Mouse (Mus musculus): ENCODE data around the gene Btn1a1. TPM values are rescaled to one million over a fixed set of nuclear protein-coding genes. Genes with fewer than 3 reads are reported as not detected.
A peak's percentile ranks its signal among the peaks of the same experiment; 100 is the strongest.

Gene Btn1a1
- polyA plus RNA-seq, 1 experiment from 2014 or later = 0.11 TPM

- H3K4me3 ChIP-seq (ENCODE audit: low read depth, low read length) = no peak overlapping the region
- H3K9me3 ChIP-seq (ENCODE audit: control insufficient read depth, low read length) = no peaks in the 10 kb centered on the region
- H3K27ac ChIP-seq (ENCODE audit: low read depth) = no peak overlapping the region
- H3K4me1 ChIP-seq (replicated peaks; ENCODE audit: control insufficient read depth, insufficient read depth, low read length) = peaks cover 17% of the 10 kb centered on the region
- DNase-seq (ENCODE audit: low spot score) (no peak), ATAC-seq (replicated peaks; ENCODE audit: low FRiP score, low TSS enrichment, low read depth) (no peak)
- H3K27me3 ChIP-seq (replicated peaks; ENCODE audit: control insufficient read depth, insufficient read depth, low read length) = no peaks in the 10 kb centered on the region
- H3K36me3 ChIP-seq (ENCODE audit: control insufficient read depth, insufficient read depth, low read length) = no peaks in the 10 kb centered on the region
- 63% methylated on average over 10 of the region's 10 CpGs for whole genome bisulfite sequencing
- no peak overlapping the region for H3K9ac ChIP-seq (ENCODE audit: low read length)
- no peak overlapping the region for H3K4me2 ChIP-seq (ENCODE audit: low read length)
These were observed 25.8 kb downstream of the Btn1a1 start for GRCm38 (mm10) chr13:23439901-23440300.

GRCm38 (mm10) chr13:23438521-23438920, 27.2 kb downstream of the Btn1a1 start:
- ATAC-seq (replicated peaks; ENCODE audit: low FRiP score, low TSS enrichment, low read depth) = no peak
- Histone ChIP-seq H3K4me1 (replicated peaks; ENCODE audit: control insufficient read depth, insufficient read depth, low read length) (peaks cover 15% of the 10 kb centered on the region; the same call in 1 of the 2 replicates), H3K9ac (ENCODE audit: low read length) (peak overlapping the region; percentile 40), H3K4me3 (ENCODE audit: low read depth, low read length) (peak overlapping the region; percentile 70), H3K4me2 (ENCODE audit: low read length) (peak overlapping the region; percentile 68), H3K36me3 (ENCODE audit: control insufficient read depth, insufficient read depth, low read length) (no peaks in the 10 kb centered on the region), H3K27ac (ENCODE audit: low read depth) (no peak overlapping the region), H3K9me3 (ENCODE audit: control insufficient read depth, low read length) (no peaks in the 10 kb centered on the region), H3K27me3 (replicated peaks; ENCODE audit: control insufficient read depth, insufficient read depth, low read length) (no peaks in the 10 kb centered on the region)
- 0% methylated on average over 7 of the region's 7 CpGs for WGBS
- DNase-seq (ENCODE audit: low spot score) = peak; percentile 85

GRCm38 (mm10) chr13:23437908-23438307, 27.8 kb downstream of the Btn1a1 start:
- peak overlapping the region; percentile 68 for H3K4me2 ChIP-seq (ENCODE audit: low read length)
- DNase-seq (ENCODE audit: low spot score) (peak; percentile 96), ATAC-seq (replicated peaks; ENCODE audit: low FRiP score, low TSS enrichment, low read depth) (peak; percentile 86)
- H3K27me3 ChIP-seq (replicated peaks; ENCODE audit: control insufficient read depth, insufficient read depth, low read length) = no peaks in the 10 kb centered on the region
- H3K27ac ChIP-seq (ENCODE audit: low read depth) = peak overlapping the region; percentile 76; the same call in 1 of the 2 replicates
- no peaks in the 10 kb centered on the region for H3K36me3 ChIP-seq (ENCODE audit: control insufficient read depth, insufficient read depth, low read length)
- peak overlapping the region; percentile 70 for H3K4me3 ChIP-seq (ENCODE audit: low read depth, low read length)
- H3K4me1 ChIP-seq (replicated peaks; ENCODE audit: control insufficient read depth, insufficient read depth, low read length) = peaks cover 15% of the 10 kb centered on the region; the same call in 1 of the 2 replicates
- under 1% methylated on average over 17 of the region's 17 CpGs for whole genome bisulfite sequencing
- H3K9me3 ChIP-seq (ENCODE audit: control insufficient read depth, low read length) = no peaks in the 10 kb centered on the region
- peak overlapping the region; percentile 58 for H3K9ac ChIP-seq (ENCODE audit: low read length)

DNA sequence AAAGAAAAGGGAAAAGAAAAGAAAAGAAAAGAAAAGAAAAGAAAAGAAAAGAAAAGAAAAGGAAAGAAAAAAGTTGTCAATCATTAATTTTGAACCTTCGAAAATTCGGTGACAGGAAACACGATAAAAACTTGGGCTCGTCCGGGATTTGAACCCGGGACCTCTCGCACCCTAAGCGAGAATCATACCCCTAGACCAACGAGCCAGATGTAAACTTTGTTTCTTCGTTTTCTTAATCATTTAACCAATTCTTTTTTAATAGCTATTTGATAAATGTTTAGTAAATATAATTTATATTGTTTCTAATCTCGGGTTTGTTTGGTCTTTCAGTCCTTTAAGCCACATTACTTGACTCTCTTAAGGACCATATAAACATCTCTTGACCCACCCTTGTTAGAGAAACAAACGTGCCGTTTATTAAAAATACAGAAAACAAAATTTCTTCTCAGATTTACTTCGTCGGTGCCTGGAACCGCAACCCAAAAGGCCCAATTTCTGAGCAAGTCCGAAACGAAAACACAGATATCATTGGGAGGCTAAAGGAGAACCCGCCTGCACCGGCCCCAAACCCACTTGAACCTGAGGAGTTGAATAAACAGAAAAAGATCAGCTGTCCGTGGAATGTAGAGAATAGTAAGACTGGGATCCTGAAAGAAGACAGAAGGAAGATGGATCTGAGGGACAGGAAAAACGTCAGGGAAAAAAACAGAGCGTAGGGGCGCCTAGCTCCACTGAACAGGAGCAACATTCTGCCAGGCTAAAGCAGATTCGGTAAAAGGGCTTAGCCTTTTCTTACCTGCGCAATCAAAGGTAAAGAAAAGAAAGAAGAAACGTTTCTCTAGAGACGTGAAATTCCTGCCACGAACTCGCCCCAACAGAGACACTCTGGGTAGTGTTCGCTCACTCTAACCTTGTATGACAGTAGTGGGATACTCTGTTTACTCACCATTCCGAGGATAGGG, 28.6 kb downstream of the Btn1a1 start:
- ATAC-seq (replicated peaks; ENCODE audit: low FRiP score, low TSS enrichment, low read depth) (no peak), DNase-seq (ENCODE audit: low spot score) (peak; percentile 86)
- H3K27me3 ChIP-seq (replicated peaks; ENCODE audit: control insufficient read depth, insufficient read depth, low read length) = no peaks in the 10 kb centered on the region
- H3K9ac ChIP-seq (ENCODE audit: low read length) = peak overlapping the region; percentile 58
- no peaks in the 10 kb centered on the region for H3K9me3 ChIP-seq (ENCODE audit: control insufficient read depth, low read length)
- H3K4me2 ChIP-seq (ENCODE audit: low read length) = peak overlapping the region; percentile 68
- H3K4me1 ChIP-seq (replicated peaks; ENCODE audit: control insufficient read depth, insufficient read depth, low read length) = peaks cover 15% of the 10 kb centered on the region; the same call in 1 of the 2 replicates
- peak overlapping the region; percentile 70 for H3K4me3 ChIP-seq (ENCODE audit: low read depth, low read length)
- under 1% methylated on average over 32 of the region's 32 CpGs for WGBS
- no peaks in the 10 kb centered on the region for H3K36me3 ChIP-seq (ENCODE audit: control insufficient read depth, insufficient read depth, low read length)
- peak overlapping the region; percentile 76 for H3K27ac ChIP-seq (ENCODE audit: low read depth)

- no peaks in the 10 kb centered on the region for H3K36me3 ChIP-seq (ENCODE audit: control insufficient read depth, insufficient read depth, low read length)
- peaks cover 15% of the 10 kb centered on the region; the same call in 1 of the 2 replicates for H3K4me1 ChIP-seq (replicated peaks; ENCODE audit: control insufficient read depth, insufficient read depth, low read length)
- WGBS = 1% methylated on average over 11 of the region's 11 CpGs
- H3K27me3 ChIP-seq (replicated peaks; ENCODE audit: control insufficient read depth, insufficient read depth, low read length) = no peaks in the 10 kb centered on the region
- DNase-seq (ENCODE audit: low spot score) = peak; percentile 81
- H3K4me2 ChIP-seq (ENCODE audit: low read length) = peak overlapping the region; percentile 65
- no peak for ATAC-seq (replicated peaks; ENCODE audit: low FRiP score, low TSS enrichment, low read depth)
- peak overlapping the region; percentile 70 for H3K4me3 ChIP-seq (ENCODE audit: low read depth, low read length)
- H3K9ac ChIP-seq (ENCODE audit: low read length) = no peak overlapping the region
- no peak overlapping the region for H3K27ac ChIP-seq (ENCODE audit: low read depth)
- no peaks in the 10 kb centered on the region for H3K9me3 ChIP-seq (ENCODE audit: control insufficient read depth, low read length)
These were observed 29.5 kb downstream of the Btn1a1 start for GRCm38 (mm10) chr13:23436231-23436661.

DNA sequence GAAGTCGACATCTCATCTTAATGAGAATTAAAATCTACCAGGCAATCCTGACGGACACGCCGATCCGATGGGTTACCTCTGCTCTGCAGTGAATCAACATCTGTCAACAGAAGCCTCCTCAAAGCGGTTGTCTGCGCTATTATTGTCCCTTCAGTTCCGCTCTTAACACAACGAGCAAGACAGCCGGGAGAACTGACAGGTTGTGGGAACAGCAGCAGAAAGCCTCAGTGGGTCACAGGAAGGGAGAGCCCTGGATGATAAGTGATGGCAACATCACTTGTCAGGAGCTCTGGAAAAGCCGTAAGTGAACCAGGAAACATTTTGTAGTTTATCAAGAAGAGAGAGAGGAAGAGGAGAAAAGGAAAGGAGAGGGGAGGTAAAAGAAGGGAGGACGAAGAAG, 30.0 kb downstream of the Btn1a1 start:
- Histone ChIP-seq H3K36me3 (ENCODE audit: control insufficient read depth, insufficient read depth, low read length) (no peaks in the 10 kb centered on the region), H3K9ac (ENCODE audit: low read length) (peak overlapping the region; percentile 48), H3K4me2 (ENCODE audit: low read length) (peak overlapping the region; percentile 65), H3K4me3 (ENCODE audit: low read depth, low read length) (peak overlapping the region; percentile 70), H3K27me3 (replicated peaks; ENCODE audit: control insufficient read depth, insufficient read depth, low read length) (no peaks in the 10 kb centered on the region), H3K4me1 (replicated peaks; ENCODE audit: control insufficient read depth, insufficient read depth, low read length) (peaks cover 15% of the 10 kb centered on the region; the same call in 1 of the 2 replicates), H3K9me3 (ENCODE audit: control insufficient read depth, low read length) (no peaks in the 10 kb centered on the region), H3K27ac (ENCODE audit: low read depth) (no peak overlapping the region)
- WGBS = 4% methylated on average over 12 of the region's 12 CpGs
- no peak for ATAC-seq (replicated peaks; ENCODE audit: low FRiP score, low TSS enrichment, low read depth)
- DNase-seq (ENCODE audit: low spot score) = peak; percentile 60

- H3K4me1 ChIP-seq (replicated peaks; ENCODE audit: control insufficient read depth, insufficient read depth, low read length) = peaks cover 15% of the 10 kb centered on the region; the same call in 1 of the 2 replicates
- H3K27ac ChIP-seq (ENCODE audit: low read depth) = no peak overlapping the region
- 14% methylated on average over 4 of the region's 4 CpGs for WGBS
- H3K4me2 ChIP-seq (ENCODE audit: low read length) = peak overlapping the region; percentile 65
- no peaks in the 10 kb centered on the region for H3K9me3 ChIP-seq (ENCODE audit: control insufficient read depth, low read length)
- H3K36me3 ChIP-seq (ENCODE audit: control insufficient read depth, insufficient read depth, low read length) = no peaks in the 10 kb centered on the region
- ATAC-seq (replicated peaks; ENCODE audit: low FRiP score, low TSS enrichment, low read depth) (no peak), DNase-seq (ENCODE audit: low spot score) (no peak)
- no peaks in the 10 kb centered on the region for H3K27me3 ChIP-seq (replicated peaks; ENCODE audit: control insufficient read depth, insufficient read depth, low read length)
- peak overlapping the region; percentile 70 for H3K4me3 ChIP-seq (ENCODE audit: low read depth, low read length)
- peak overlapping the region; percentile 48; the same call in 1 of the 2 replicates for H3K9ac ChIP-seq (ENCODE audit: low read length)
These were observed 30.5 kb downstream of the Btn1a1 start for GRCm38 (mm10) chr13:23435241-23435640.

GRCm38 (mm10) chr13:23434426-23434825, 31.3 kb downstream of the Btn1a1 start:
- peaks cover 22% of the 10 kb centered on the region; the same call in 1 of the 2 replicates for H3K4me1 ChIP-seq (replicated peaks; ENCODE audit: control insufficient read depth, insufficient read depth, low read length)
- H3K36me3 ChIP-seq (ENCODE audit: control insufficient read depth, insufficient read depth, low read length) = no peaks in the 10 kb centered on the region
- no peak overlapping the region for H3K9ac ChIP-seq (ENCODE audit: low read length)
- H3K27me3 ChIP-seq (replicated peaks; ENCODE audit: control insufficient read depth, insufficient read depth, low read length) = no peaks in the 10 kb centered on the region
- no peak for DNase-seq (ENCODE audit: low spot score)
- H3K4me2 ChIP-seq (ENCODE audit: low read length) = peak overlapping the region; percentile 65
- 21% methylated on average over 7 of the region's 7 CpGs for whole genome bisulfite sequencing
- ATAC-seq (replicated peaks; ENCODE audit: low FRiP score, low TSS enrichment, low read depth) = no peak
- H3K4me3 ChIP-seq (ENCODE audit: low read depth, low read length) = no peak overlapping the region
- H3K27ac ChIP-seq (ENCODE audit: low read depth) = no peak overlapping the region
- H3K9me3 ChIP-seq (ENCODE audit: control insufficient read depth, low read length) = no peaks in the 10 kb centered on the region
